Mouse (Mus musculus) MEL (cell line): ENCODE measurements around the gene Phospho1.

Experiments used
- CHD1 ChIP-seq: IDR thresholded peaks from 2 replicates; pipeline ENCODE4 v1.6.1; 2012; ENCODE audit warnings: low read depth, mild to moderate bottlenecking, inconsistent platforms, low read length, improper control_type of control experiment
- CTCF ChIP-seq, 3 experiments: IDR thresholded peaks in 2 of 3; conservative IDR thresholded peaks in 1 of 3; 2 replicates each; pipeline ENCODE4 v1.5.1; 2011 to 2012; ENCODE audit warnings: low read length in 3 of 3, low read depth in 2 of 3, mild to moderate bottlenecking in 2 of 3, improper control_type of control experiment in 1 of 3, inconsistent platforms in 1 of 3, mixed read lengths in 1 of 3, moderate library complexity in 1 of 3; ENCODE audit not compliant: control insufficient read depth in 1 of 3, insufficient read depth in 1 of 3, poor library complexity in 1 of 3, severe bottlenecking in 1 of 3
- E2F4 ChIP-seq: IDR thresholded peaks from 2 replicates; pipeline ENCODE4 v1.6.1; 2011; ENCODE audit warnings: low read depth, low read length, improper control_type of control experiment, borderline replicate concordance
- ELF1 ChIP-seq: IDR thresholded peaks from 2 replicates; pipeline ENCODE4 v1.6.1; 2014; ENCODE audit warnings: low read depth, mild to moderate bottlenecking, inconsistent platforms, low read length, improper control_type of control experiment, moderate library complexity
- EP300 ChIP-seq, 2 experiments: IDR thresholded peaks; 2 replicates each; pipeline ENCODE4 v1.6.1; 2011; ENCODE audit warnings: improper control_type of control experiment in 2 of 2, low read length in 2 of 2, low read depth in 1 of 2, mild to moderate bottlenecking in 1 of 2
- ETS1 ChIP-seq: IDR thresholded peaks from 2 replicates; pipeline ENCODE4 v1.6.1; 2012; ENCODE audit warnings: low read depth, mild to moderate bottlenecking, inconsistent platforms, low read length, improper control_type of control experiment, moderate library complexity
- GABPA ChIP-seq: IDR thresholded peaks from 2 replicates; pipeline ENCODE4 v1.6.1; 2012; ENCODE audit warnings: low read depth, mild to moderate bottlenecking, inconsistent platforms, low read length, improper control_type of control experiment, moderate library complexity
- KAT2A ChIP-seq: conservative IDR thresholded peaks from 2 replicates; pipeline ENCODE4 v1.6.1; 2012; ENCODE audit warnings: low read depth, low read length, improper control_type of control experiment, inconsistent platforms
- MAX ChIP-seq: IDR thresholded peaks from 2 replicates; pipeline ENCODE4 v1.6.1; 2011; ENCODE audit warnings: low read length, improper control_type of control experiment
- POLR2A ChIP-seq, 2 experiments: IDR thresholded peaks; 2 replicates each; pipeline ENCODE4 v1.6.1; 2011 to 2012; ENCODE audit warnings: low read length in 2 of 2, mild to moderate bottlenecking in 2 of 2, control low read depth in 1 of 2, improper control_type of control experiment in 1 of 2, low read depth in 1 of 2, moderate library complexity in 1 of 2; ENCODE audit not compliant: control insufficient read depth in 1 of 2, insufficient read depth in 1 of 2, poor library complexity in 1 of 2
- TCF12 ChIP-seq: IDR thresholded peaks from 2 replicates; pipeline ENCODE4 v1.6.1; 2014; ENCODE audit warnings: low read depth, mild to moderate bottlenecking, inconsistent platforms, low read length, improper control_type of control experiment, moderate library complexity
- USF2 ChIP-seq, 2 experiments: IDR thresholded peaks; 2 replicates each; pipeline ENCODE4 v1.6.1; 2011 to 2012; ENCODE audit warnings: improper control_type of control experiment in 2 of 2, low read length in 2 of 2, borderline replicate concordance in 1 of 2, inconsistent platforms in 1 of 2, low read depth in 1 of 2, mild to moderate bottlenecking in 1 of 2; ENCODE audit not compliant: insufficient read depth in 1 of 2
- ZMIZ1 ChIP-seq: IDR thresholded peaks from 2 replicates; pipeline ENCODE4 v1.6.1; 2012; ENCODE audit warnings: low read depth, mild to moderate bottlenecking, inconsistent platforms, low read length, improper control_type of control experiment, moderate library complexity

GRCm38 (mm10) chr11:95860071-95860490 lies 35.8 kb downstream of the Phospho1 start:
- TF ChIP-seq ZMIZ1 = no peak
- peak; percentile 58 to 78 for TF ChIP-seq EP300 (IDR thresholded peaks at IDR 0.05; ENCODE audit: low read depth in 1 of 2, low read length in 2 of 2)
- peak; percentile 70 for TF ChIP-seq TCF12
- TF ChIP-seq CTCF (IDR thresholded peaks at IDR 0.05 in 2 of 3, conservative IDR thresholded peaks at IDR 0.05 in 1 of 3; ENCODE audit: control insufficient read depth in 1 of 3, insufficient read depth in 1 of 3, low read depth in 2 of 3, low read length in 3 of 3, poor library complexity in 1 of 3, severe bottlenecking in 1 of 3) = no peak
- no peak for TF ChIP-seq USF2 (IDR thresholded peaks at IDR 0.05; ENCODE audit: borderline replicate concordance in 1 of 2, insufficient read depth in 1 of 2, low read depth in 1 of 2, low read length in 2 of 2)
- TF ChIP-seq CHD1 = no peak
- no peak for TF ChIP-seq KAT2A
- no peak for TF ChIP-seq POLR2A (IDR thresholded peaks at IDR 0.05; ENCODE audit: control insufficient read depth in 1 of 2, insufficient read depth in 1 of 2, low read depth in 1 of 2, low read length in 2 of 2, poor library complexity in 1 of 2)
- TF ChIP-seq ETS1 = peak; percentile 82
- TF ChIP-seq E2F4 = no peak
- no peak for TF ChIP-seq ELF1
- TF ChIP-seq MAX = peak; percentile 87
- TF ChIP-seq GABPA = no peak
